In genomic region chr10:94919552-94919951, GRCm38 (mm10) we compare ENCODE assay signal across 8 mouse cellular contexts. TPM values are rescaled to one million over a fixed set of nuclear protein-coding genes. Genes with fewer than 3 reads are reported as not detected.
DNase-seq lines count a peak whose midpoint lies in the region; TF ChIP-seq lines count a peak whose summit lies in the region.

No protein-coding gene starts in this region.

- TF ChIP-seq POLR2A in bone marrow, adult 2 months (IDR thresholded peaks at IDR 0.05; ENCODE audit: borderline replicate concordance, control insufficient read depth, low read depth, low read length) = no peak

- H3K4me3 ChIP-seq in layer of hippocampus, adult 2 months = peak overlapping the region; percentile 50
- H3K4me3 ChIP-seq in bone marrow, adult 2 months (replicated peaks; ENCODE audit: control insufficient read depth, low read depth, low read length) = no peak overlapping the region
- H3K4me3 ChIP-seq in forebrain, embryonic 10.5 days = no peak overlapping the region

- peak; percentile 61 to 73 for DNase-seq in layer of hippocampus, adult 2 months (ENCODE audit: low spot score in 2 of 2)
- DNase-seq in layer of hippocampus, postnatal 14 days (ENCODE audit: low spot score in 2 of 2) = no peak
- peak; percentile 58 to 64 for DNase-seq in heart, adult 18-20 months
- peak; percentile 65 to 70 for DNase-seq in left cerebral cortex, postnatal 36 days (ENCODE audit: low spot score in 2 of 2)
- peak; percentile 51 to 74 for DNase-seq in right cerebral cortex, postnatal 10 days (ENCODE audit: low spot score in 2 of 2)
- no peak for DNase-seq in embryo, embryonic 11 days
- DNase-seq in forebrain, embryonic 10.5 days (ENCODE audit: extremely low spot score, low spot score) = no peak

- WGBS in bone marrow, adult 2 months = 12% methylated on average over 12 of the region's 12 CpGs
- 84% methylated on average over 12 of the region's 12 CpGs for whole genome bisulfite sequencing in forebrain, embryonic 10.5 days

- H3K4me1 ChIP-seq in bone marrow, adult 2 months (ENCODE audit: control insufficient read depth, insufficient read depth, low read length) = peaks cover 11% of the 10 kb centered on the region
- H3K4me1 ChIP-seq in forebrain, embryonic 10.5 days = peaks cover 37% of the 10 kb centered on the region

- no peaks in the 10 kb centered on the region for H3K9me3 ChIP-seq in forebrain, embryonic 10.5 days

- intact Hi-C loops in left cerebral cortex, postnatal 36 days (cut with DNase I) = no loop called here

- no peak for TF ChIP-seq CTCF in layer of hippocampus, adult 2 months (conservative IDR thresholded peaks at IDR 0.05)
- TF ChIP-seq CTCF in bone marrow, adult 2 months (IDR thresholded peaks at IDR 0.05; ENCODE audit: control insufficient read depth, insufficient read depth, low read length) = no peak

- H3K27ac ChIP-seq in layer of hippocampus, adult 2 months = peak overlapping the region; percentile 93
- H3K27ac ChIP-seq in bone marrow, adult 2 months (ENCODE audit: control insufficient read depth, insufficient read depth, low read depth, low read length, poor library complexity) = 0 out of 2 replicates have a peak overlapping the region, but pooled peaks have one; percentile 2
- no peak overlapping the region for H3K27ac ChIP-seq in forebrain, embryonic 10.5 days

- H3K27me3 ChIP-seq in forebrain, embryonic 10.5 days (ENCODE audit: poor library complexity, severe bottlenecking) = no peaks in the 10 kb centered on the region

- H3K36me3 ChIP-seq in forebrain, embryonic 10.5 days (replicated peaks) = peaks cover 8% of the 10 kb centered on the region

RNA-seq across cellular contexts. Expression of gene Plxnc1, which starts 25.1 kb away (rescaled TPM):
- 10 to 100 TPM; 32.5 to 33.9 TPM for total RNA-seq in layer of hippocampus, adult 2 months (2021)
- 10 to 100 TPM; 32.7 to 33.0 TPM for total RNA-seq in layer of hippocampus, postnatal 14 days (2021)
- 4.2 and 16.4 TPM in 2 replicates for polyA plus RNA-seq in bone marrow, adult 2 months (2011; ENCODE audit: insufficient read depth, insufficient read length, low replicate concordance, missing spikeins)
- total RNA-seq in heart, adult 18-20 months (2021) = 1 to 10 TPM; 1.8 to 3.4 TPM
- total RNA-seq in left cerebral cortex, postnatal 36 days (2021) = 10 to 100 TPM; 37.2 to 47.8 TPM
- 1.8 and 2.1 TPM in 2 replicates for polyA plus RNA-seq in forebrain, embryonic 10.5 days (2016; fragmentation: Nextera tagmentation; extraction: Ambion mirVana)

Comparison
In these comparisons a context has a peak if more than half of its experiments do, and no peak if none do; other contexts are left out.
1. DNase-seq: peak in layer of hippocampus, adult 2 months (2 of 2), heart, adult 18-20 months (2 of 2), left cerebral cortex, postnatal 36 days (2 of 2) and right cerebral cortex, postnatal 10 days (2 of 2); none in layer of hippocampus, postnatal 14 days (0 of 2), embryo, embryonic 11 days (single experiment) and forebrain, embryonic 10.5 days (single experiment).
2. RNA of gene Plxnc1, which starts 25.1 kb away (total RNA-seq): 37.2 to 47.8 TPM in left cerebral cortex, postnatal 36 days, 32.5 to 33.9 TPM in layer of hippocampus, adult 2 months and 32.7 to 33.0 TPM in layer of hippocampus, postnatal 14 days; 1.8 to 3.4 TPM in heart, adult 18-20 months; every median in the first group is over 4 times any median in the second.